Mouse (Mus musculus) cerebellum, adult 2 months (tissue): ENCODE measurements around the gene Trim26. TPM values are rescaled to one million over a fixed set of nuclear protein-coding genes. Genes with fewer than 3 reads are reported as not detected.

Source experiments
- DNase-seq, 2 experiments: peaks; one replicate each; pipeline ENCODE4 v3.0.0; 2021
- H3K27ac ChIP-seq: fragments of 200-500 bp; 2 replicates; pipeline ENCODE4 v1.5.1; 2012; ENCODE audit warnings: low read length, control low read depth, inconsistent platforms; ENCODE audit not compliant: insufficient read depth
- H3K27me3 ChIP-seq: fragments of 200-500 bp; 2 replicates; pipeline ENCODE4 v1.6.1; 2012; ENCODE audit warnings: inconsistent platforms, mild to moderate bottlenecking, low read length, moderate library complexity; ENCODE audit not compliant: control insufficient read depth, insufficient read depth
- H3K4me1 ChIP-seq: fragments of 200-500 bp; 2 replicates; pipeline ENCODE4 v1.6.1; 2011; ENCODE audit warnings: low read length; ENCODE audit not compliant: control insufficient read depth, insufficient read depth
- H3K4me3 ChIP-seq: fragments of 200-500 bp; replicated peaks from 2 replicates; pipeline ENCODE3; 2011; ENCODE audit warnings: mild to moderate bottlenecking, low read depth, low read length, control low read depth; ENCODE audit not compliant: insufficient read depth
- CTCF ChIP-seq: fragments of 200-500 bp; IDR thresholded peaks from 2 replicates; pipeline ENCODE4 v1.5.1; 2011; ENCODE audit warnings: low read depth, mild to moderate bottlenecking, control low read depth, low read length, moderate library complexity, borderline replicate concordance; ENCODE audit not compliant: insufficient read depth
- POLR2A ChIP-seq: fragments of 200-500 bp; IDR thresholded peaks from 2 replicates; pipeline ENCODE4 v1.6.1; 2011; ENCODE audit warnings: low read length, control low read depth, borderline replicate concordance; ENCODE audit not compliant: insufficient read depth
- WGBS: fragments of 180-500 bp; shearing (Covaris S2); methylation state at CpG from one replicate; pipeline ENCODE4 v1.1.7; 2018; 5-methylcytosine and 5-hydroxymethylcytosine counted together
- polyA plus RNA-seq: library from polyadenylated mRNA; depleted of rRNA; stranded (reverse); fragments of >200 nt; gene quantifications from 2 replicates; pipeline ENCODE4 v1.2.3, GENCODE M21; 2012

The Trim26 gene
- polyA plus RNA-seq, 1 experiment: 29.9 TPM

GRCm38 (mm10) chr17:36840961-36841445 is 4.1 kb downstream of the Trim26 start:
- H3K27ac ChIP-seq: no peak overlapping the region
- H3K4me1 ChIP-seq: peaks cover 7% of the 10 kb centered on the region
- H3K27me3 ChIP-seq: no peaks in the 10 kb centered on the region
- no peak overlapping the region for H3K4me3 ChIP-seq
- no peak for TF ChIP-seq CTCF
- TF ChIP-seq POLR2A: no peak
- DNase-seq: no peak

DNA sequence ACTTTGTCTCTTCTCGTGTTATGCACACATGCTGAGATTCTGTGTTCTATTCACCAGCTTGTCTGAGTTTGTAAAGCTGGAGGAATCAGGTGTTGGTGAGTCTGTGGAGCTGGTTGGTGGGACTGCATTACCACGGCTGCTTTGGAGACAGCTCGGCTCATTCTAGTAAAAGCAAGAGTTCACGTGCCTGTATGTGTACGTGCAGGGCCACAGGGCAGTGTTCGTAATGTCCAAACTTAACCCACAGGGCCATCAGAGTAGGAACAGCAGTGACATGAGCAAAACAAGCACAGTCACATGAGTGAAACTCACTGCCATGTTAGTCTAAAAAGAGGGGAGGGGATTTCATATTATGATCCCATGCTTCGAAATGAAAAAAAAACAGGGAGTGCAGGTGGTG is 6.8 kb downstream of the Trim26 start:
- Histone ChIP-seq H3K27ac (no peak overlapping the region), H3K4me3 (no peak overlapping the region), H3K4me1 (peaks cover 1% of the 10 kb centered on the region), H3K27me3 (no peaks in the 10 kb centered on the region)
- DNase-seq: no peak
- WGBS: 65% methylated on average over 7 of the region's 7 CpGs
- TF ChIP-seq CTCF (no peak), POLR2A (no peak)

DNA sequence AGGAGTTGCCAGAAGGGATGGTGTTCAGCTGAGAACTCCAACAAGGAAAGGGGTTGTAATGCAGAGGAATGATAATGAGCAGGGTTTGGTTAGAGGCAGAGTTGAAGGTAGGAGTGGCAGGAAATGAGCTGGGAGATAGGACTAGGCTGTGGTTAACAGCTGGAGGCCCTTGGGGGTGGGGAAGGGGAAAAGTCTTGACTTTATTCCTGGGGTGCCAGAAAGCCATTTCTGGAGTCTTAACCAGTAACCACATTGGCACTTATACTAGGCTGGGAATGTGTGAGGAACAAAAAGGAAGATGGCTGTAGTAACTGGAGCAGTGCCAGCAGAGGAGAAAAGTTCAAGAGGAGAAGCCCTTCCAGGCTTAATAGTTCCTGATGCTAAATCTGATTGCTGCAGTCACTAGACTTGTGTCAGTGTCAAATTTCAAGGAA is 7.4 kb downstream of the Trim26 start:
- Histone ChIP-seq H3K27me3 (no peaks in the 10 kb centered on the region), H3K27ac (no peak overlapping the region), H3K4me3 (no peak overlapping the region), H3K4me1 (peaks cover 3% of the 10 kb centered on the region; the same call in 1 of the 2 replicates)
- TF ChIP-seq POLR2A (no peak), CTCF (no peak)
- no peak for DNase-seq

DNA sequence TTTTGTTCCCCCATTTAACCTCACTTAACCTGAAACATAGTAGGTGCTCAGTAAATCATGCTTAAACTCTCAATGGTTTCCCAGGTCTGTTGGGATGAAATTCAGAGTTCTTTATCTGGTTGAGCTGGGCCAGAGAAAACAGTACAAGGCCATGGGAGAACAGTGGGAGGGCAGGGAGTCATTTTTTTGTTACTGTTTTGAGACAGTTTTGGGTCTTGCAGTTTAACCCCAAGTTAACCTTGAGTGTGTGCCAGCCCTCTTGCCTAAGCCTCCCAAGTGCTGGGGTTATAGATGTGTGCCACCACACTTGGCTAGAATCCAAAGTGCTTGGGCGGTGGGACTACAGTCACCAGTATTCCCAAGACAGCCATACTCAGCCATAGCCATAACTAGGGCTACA is 7.8 kb downstream of the Trim26 start:
- Histone ChIP-seq H3K27me3 (no peaks in the 10 kb centered on the region), H3K4me3 (no peak overlapping the region), H3K4me1 (peaks cover 3% of the 10 kb centered on the region; the same call in 1 of the 2 replicates), H3K27ac (no peak overlapping the region)
- no peak for DNase-seq
- WGBS: 34% methylated on average over 1 of the region's 1 CpGs
- no peak for TF ChIP-seq POLR2A
- TF ChIP-seq CTCF: no peak

GRCm38 (mm10) chr17:36848911-36849310 is 12.0 kb downstream of the Trim26 start:
- H3K27ac ChIP-seq: no peak overlapping the region
- peaks cover 10% of the 10 kb centered on the region; the same call in 1 of the 2 replicates for H3K4me1 ChIP-seq
- TF ChIP-seq POLR2A: no peak
- TF ChIP-seq CTCF: no peak
- no peak overlapping the region for H3K4me3 ChIP-seq
- no peaks in the 10 kb centered on the region for H3K27me3 ChIP-seq
- no peak for DNase-seq
- 40% methylated on average over 5 of the region's 5 CpGs for WGBS

GRCm38 (mm10) chr17:36849992-36850391 is 13.1 kb downstream of the Trim26 start:
- TF ChIP-seq POLR2A: no peak
- TF ChIP-seq CTCF: no peak
- WGBS: 86% methylated on average over 2 of the region's 2 CpGs

DNA sequence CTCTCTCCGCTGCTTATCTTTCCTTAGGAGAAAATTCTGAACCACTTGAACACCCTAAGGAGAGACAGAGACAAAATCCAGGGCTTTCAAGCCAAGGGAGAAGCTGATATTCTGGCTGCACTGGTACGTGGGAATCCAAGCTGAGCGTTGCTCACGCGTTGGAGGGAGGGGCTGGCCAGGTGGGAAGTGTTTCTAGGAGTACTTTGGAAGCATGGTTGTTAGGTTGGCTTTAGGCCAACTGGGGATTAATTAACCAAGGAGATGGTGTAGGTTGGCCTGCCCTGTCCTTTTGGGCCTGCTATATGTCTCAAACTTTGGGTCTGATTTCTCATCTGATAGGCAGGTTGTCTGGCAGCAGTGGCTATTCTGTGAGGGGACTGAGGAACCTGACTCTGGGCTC is 14.3 kb downstream of the Trim26 start:
- no peak for DNase-seq
- TF ChIP-seq CTCF: no peak
- TF ChIP-seq POLR2A: no peak

More at GRCm38 (mm10) chr17:36849992-36850391, 13.1 kb downstream of the Trim26 start:
- Histone ChIP-seq H3K4me1 (peaks cover 10% of the 10 kb centered on the region; the same call in 1 of the 2 replicates), H3K4me3 (no peak overlapping the region), H3K27ac (no peak overlapping the region), H3K27me3 (no peaks in the 10 kb centered on the region)
- DNase-seq: no peak

DNA sequence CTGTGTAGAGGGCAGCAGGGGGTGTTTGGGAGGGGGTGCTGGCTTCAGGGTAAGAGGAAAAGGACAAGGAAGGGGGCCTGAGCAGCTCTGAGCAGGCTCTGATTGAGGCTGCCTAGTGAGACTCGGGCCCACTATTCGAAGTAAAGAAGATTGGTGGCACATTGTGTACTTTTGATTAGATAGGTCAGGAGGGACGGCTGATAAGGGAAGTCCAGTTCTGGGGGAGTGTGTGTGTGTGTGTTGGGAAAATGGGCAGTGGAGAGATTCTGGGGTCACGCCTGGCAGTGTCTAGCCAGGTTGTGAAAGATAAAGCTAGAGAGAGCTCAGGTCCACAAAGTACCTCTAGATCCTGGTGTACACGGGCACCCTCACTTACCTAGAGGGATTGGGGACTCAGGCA is 14.7 kb downstream of the Trim26 start:
- no peak for DNase-seq
- H3K27me3 ChIP-seq: no peaks in the 10 kb centered on the region
- peaks cover 10% of the 10 kb centered on the region; the same call in 1 of the 2 replicates for H3K4me1 ChIP-seq
- no peak overlapping the region for H3K4me3 ChIP-seq
- TF ChIP-seq CTCF: no peak
- no peak for TF ChIP-seq POLR2A
- 96% methylated on average over 5 of the region's 5 CpGs for WGBS
- no peak overlapping the region for H3K27ac ChIP-seq

More for the DNA sequence above, 14.3 kb downstream of the Trim26 start:
- no peak overlapping the region for H3K27ac ChIP-seq
- no peak overlapping the region for H3K4me3 ChIP-seq
- peaks cover 10% of the 10 kb centered on the region; the same call in 1 of the 2 replicates for H3K4me1 ChIP-seq
- 69% methylated on average over 5 of the region's 5 CpGs for WGBS
- H3K27me3 ChIP-seq: no peaks in the 10 kb centered on the region
